Mouse (Mus musculus): ENCODE results near the gene Cutc.

- TF ChIP-seq MAFK (IDR thresholded peaks at IDR 0.05; ENCODE audit: insufficient replicate concordance, low read length) (0 out of 2 replicates have a peak, but pooled peaks have one; percentile 42), POLR2A (IDR thresholded peaks at IDR 0.05; ENCODE audit: low read depth, low read length) (peak; percentile 98), MAX (IDR thresholded peaks at IDR 0.05; ENCODE audit: low read length) (peak; percentile 78), MAZ (IDR thresholded peaks at IDR 0.05; ENCODE audit: low read depth, low read length) (no peak; the same call in 1 of the 2 replicates), ELF1 (IDR thresholded peaks at IDR 0.05; ENCODE audit: low read depth, low read length) (peak; percentile 94), CTCF (conservative IDR thresholded peaks at IDR 0.05 in 1 of 2, IDR thresholded peaks at IDR 0.05 in 1 of 2; ENCODE audit: low read depth in 2 of 2, low read length in 2 of 2) (peak in 1 of 2 experiments; percentile 42; a peak in 1 of 4 replicates), HCFC1 (IDR thresholded peaks at IDR 0.05; ENCODE audit: low read depth, low read length) (peak; percentile 83), NELFE (IDR thresholded peaks at IDR 0.05; ENCODE audit: low read depth, low read length) (peak; percentile 98), SMC3 (IDR thresholded peaks at IDR 0.05; ENCODE audit: low read depth, low read length) (no peak; the same call in 1 of the 2 replicates)
Observed at GRCm38 (mm10) chr19:43752489-43753225, at the start of gene Cutc, which contains the start of gene Cox15.

Data from CH12.LX (cell line).